Mouse (Mus musculus) embryonic facial prominence, embryonic 11.5 days (tissue): ENCODE results near the gene Trpv2. TPM values are rescaled to one million over a fixed set of nuclear protein-coding genes. Genes with fewer than 3 reads are reported as not detected.

Experiments used
- ATAC-seq: fragments of 200-750 bp; cut with Nextera tagmentation; replicated peaks from 2 replicates; pipeline ENCODE4 v1.8.0; 2017; ENCODE audit warnings: low read depth; ENCODE audit not compliant: insufficient number of reproducible peaks, low FRiP score, low TSS enrichment
- DNase-seq: peaks from one replicate; pipeline ENCODE4 v3.0.0-alpha.2; 2015; ENCODE audit warnings: low spot score
- H3K27ac ChIP-seq: fragments of 300-500 bp; sonication (generic); replicated peaks from 2 replicates; pipeline ENCODE4 v1.5.1; 2014; ENCODE audit warnings: mild to moderate bottlenecking, low read depth, low read length, control low read depth
- H3K27me3 ChIP-seq: fragments of 300-500 bp; sonication (generic); 2 replicates; pipeline ENCODE4 v1.6.1; 2014; ENCODE audit warnings: mild to moderate bottlenecking, low read length, moderate library complexity, mixed read lengths; ENCODE audit not compliant: control insufficient read depth, insufficient read depth
- H3K36me3 ChIP-seq: fragments of 300-500 bp; sonication (generic); replicated peaks from 2 replicates; pipeline ENCODE4 v1.6.1; 2014; ENCODE audit warnings: low read depth, mild to moderate bottlenecking, low read length, moderate library complexity, mixed read lengths; ENCODE audit not compliant: control insufficient read depth, insufficient read depth
- H3K4me1 ChIP-seq: fragments of 300-500 bp; sonication (generic); 2 replicates; pipeline ENCODE4 v1.6.1; 2014; ENCODE audit warnings: low read length, mixed read lengths; ENCODE audit not compliant: control insufficient read depth, insufficient read depth
- H3K4me2 ChIP-seq: fragments of 300-500 bp; sonication (generic); 2 replicates; pipeline ENCODE4 v1.6.1; 2014; ENCODE audit warnings: low read depth, mild to moderate bottlenecking, control low read depth, low read length, moderate library complexity
- H3K4me3 ChIP-seq: fragments of 300-500 bp; sonication (generic); 2 replicates; pipeline ENCODE4 v1.5.1; 2014; ENCODE audit warnings: low read depth, low read length, control low read depth
- H3K9ac ChIP-seq: fragments of 300-500 bp; sonication (generic); replicated peaks from 2 replicates; pipeline ENCODE4 v1.6.1; 2014; ENCODE audit warnings: mild to moderate bottlenecking, control low read depth, low read length
- H3K9me3 ChIP-seq: fragments of 300-500 bp; sonication (generic); replicated peaks from 2 replicates; pipeline ENCODE4 v1.6.1; 2016; ENCODE audit warnings: mild to moderate bottlenecking, low read length, inconsistent platforms, mixed read lengths; ENCODE audit not compliant: control insufficient read depth
- WGBS: fragments of 180-500 bp; shearing (Covaris S2); extraction: QIAGEN DNeasy Blood & Tissue Kit; methylation state at CpG from one replicate; pipeline ENCODE4 v1.1.7; 2014; 5-methylcytosine and 5-hydroxymethylcytosine counted together
- polyA plus RNA-seq: library from polyadenylated mRNA; unstranded; fragments of >200 nt; fragmentation: Nextera tagmentation; extraction: Ambion mirVana; gene quantifications from 2 replicates; pipeline ENCODE4 v1.2.1, GENCODE M21; 2014

The Trpv2 gene
- polyA plus RNA-seq, 1 experiment from 2014 or later, result 4.2 TPM

- ATAC-seq, result no peak
- Histone ChIP-seq H3K9ac (peak overlapping the region; percentile 44; the same call in 1 of the 2 replicates), H3K36me3 (peaks cover 3% of the 10 kb centered on the region)
These were observed 40.7 kb downstream of the Trpv2 start for GRCm38 (mm10) chr11:62614876-62615410.

GRCm38 (mm10) chr11:62615456-62615855 lies 41.2 kb downstream of the Trpv2 start:
- H3K9ac ChIP-seq, result no peak overlapping the region
- H3K4me3 ChIP-seq, result no peak overlapping the region
- H3K4me1 ChIP-seq, result no peaks in the 10 kb centered on the region
- peaks cover 3% of the 10 kb centered on the region for H3K36me3 ChIP-seq
- no peak for DNase-seq
- H3K27me3 ChIP-seq, result no peaks in the 10 kb centered on the region
- no peak overlapping the region for H3K4me2 ChIP-seq
- 88% methylated on average over 4 of the region's 4 CpGs for WGBS
- no peak overlapping the region for H3K27ac ChIP-seq
- ATAC-seq, result no peak
- H3K9me3 ChIP-seq, result no peaks in the 10 kb centered on the region

More at GRCm38 (mm10) chr11:62614876-62615410, 40.7 kb downstream of the Trpv2 start:
- Histone ChIP-seq H3K9me3 (no peaks in the 10 kb centered on the region), H3K27me3 (no peaks in the 10 kb centered on the region), H3K4me3 (no peak overlapping the region), H3K4me2 (no peak overlapping the region), H3K27ac (no peak overlapping the region), H3K4me1 (no peaks in the 10 kb centered on the region)
- no peak for DNase-seq
- WGBS, result 85% methylated on average over 8 of the region's 8 CpGs

- Histone ChIP-seq H3K9ac (no peak overlapping the region), H3K4me1 (peaks cover 11% of the 10 kb centered on the region), H3K27ac (no peak overlapping the region), H3K9me3 (no peaks in the 10 kb centered on the region), H3K4me2 (no peak overlapping the region), H3K36me3 (peaks cover 3% of the 10 kb centered on the region), H3K27me3 (no peaks in the 10 kb centered on the region), H3K4me3 (no peak overlapping the region)
- DNase-seq (no peak), ATAC-seq (no peak)
- 93% methylated on average over 8 of the region's 8 CpGs for WGBS
These were observed 46.8 kb downstream of the Trpv2 start for GRCm38 (mm10) chr11:62621079-62621478.

GRCm38 (mm10) chr11:62621586-62622283 lies 47.4 kb downstream of the Trpv2 start:
- Histone ChIP-seq H3K27me3 (no peaks in the 10 kb centered on the region), H3K9ac (no peak overlapping the region), H3K27ac (no peak overlapping the region), H3K4me1 (peaks cover 11% of the 10 kb centered on the region), H3K9me3 (no peaks in the 10 kb centered on the region), H3K36me3 (peaks cover 3% of the 10 kb centered on the region), H3K4me2 (no peak overlapping the region), H3K4me3 (no peak overlapping the region)
- 84% methylated on average over 4 of the region's 4 CpGs for WGBS
- DNase-seq (no peak), ATAC-seq (no peak)

GRCm38 (mm10) chr11:62622850-62623249 lies 48.6 kb downstream of the Trpv2 start:
- Histone ChIP-seq H3K9me3 (no peaks in the 10 kb centered on the region), H3K4me2 (no peak overlapping the region), H3K4me3 (no peak overlapping the region), H3K9ac (no peak overlapping the region), H3K27me3 (no peaks in the 10 kb centered on the region), H3K36me3 (peaks cover 3% of the 10 kb centered on the region), H3K27ac (no peak overlapping the region), H3K4me1 (peaks cover 11% of the 10 kb centered on the region)
- 17% methylated on average over 4 of the region's 4 CpGs for WGBS
- DNase-seq (no peak), ATAC-seq (no peak)

GRCm38 (mm10) chr11:62624341-62625291 lies 50.3 kb downstream of the Trpv2 start:
- Histone ChIP-seq H3K27me3 (no peaks in the 10 kb centered on the region), H3K4me1 (peaks cover 17% of the 10 kb centered on the region), H3K27ac (peak overlapping the region; percentile 70), H3K9ac (no peak overlapping the region; the same call in none of the 2 replicates), H3K4me2 (peak overlapping the region; percentile 7), H3K9me3 (no peaks in the 10 kb centered on the region), H3K36me3 (no peaks in the 10 kb centered on the region), H3K4me3 (no peak overlapping the region)
- DNase-seq (peak; percentile 82), ATAC-seq (peak; percentile 54; the same call in 1 of the 2 replicates)
- 40% methylated on average over 10 of the region's 10 CpGs for WGBS

- Histone ChIP-seq H3K4me2 (peak overlapping the region; percentile 26), H3K4me3 (no peak overlapping the region), H3K9me3 (no peaks in the 10 kb centered on the region), H3K27ac (peak overlapping the region; percentile 68), H3K4me1 (peaks cover 17% of the 10 kb centered on the region), H3K27me3 (no peaks in the 10 kb centered on the region), H3K36me3 (no peaks in the 10 kb centered on the region), H3K9ac (peak overlapping the region; percentile 11; the same call in 1 of the 2 replicates)
- ATAC-seq (peak; percentile 45; the same call in 1 of the 2 replicates), DNase-seq (peak; percentile 73)
- WGBS, result 2% methylated on average over 9 of the region's 9 CpGs
These were observed 55.3 kb downstream of the Trpv2 start for GRCm38 (mm10) chr11:62629352-62630224.
